Mouse (Mus musculus): Measurements from ENCODE around the gene Ubac2.

Gene Ubac2

GRCm38 (mm10) chr14:121926901-121927300 lies 48.5 kb downstream of the Ubac2 start:
- no peak for DNase-seq (ENCODE audit: low read depth)

GRCm38 (mm10) chr14:121927451-121927850 lies 49.0 kb downstream of the Ubac2 start:
- DNase-seq (ENCODE audit: low read depth) = no peak

GRCm38 (mm10) chr14:121928375-121929137 lies 50.1 kb downstream of the Ubac2 start:
- peak; percentile 88 for DNase-seq (ENCODE audit: low read depth)

GRCm38 (mm10) chr14:121929243-121929951 lies 51.0 kb downstream of the Ubac2 start:
- peak; percentile 72 for DNase-seq (ENCODE audit: low read depth)

GRCm38 (mm10) chr14:121930731-121931383 lies 52.4 kb downstream of the Ubac2 start:
- peak; percentile 45 for DNase-seq (ENCODE audit: low read depth)

- DNase-seq (ENCODE audit: low read depth) = no peak
These were observed 53.2 kb downstream of the Ubac2 start for GRCm38 (mm10) chr14:121931594-121931993.

- DNase-seq (ENCODE audit: low read depth) = no peak
These were observed 53.8 kb downstream of the Ubac2 start for GRCm38 (mm10) chr14:121932180-121932579.

- peak; percentile 26 for DNase-seq (ENCODE audit: low read depth)
These were observed 55.6 kb downstream of the Ubac2 start for GRCm38 (mm10) chr14:121933906-121934596.

- peak; percentile 70 for DNase-seq (ENCODE audit: low read depth)
These were observed 56.2 kb downstream of the Ubac2 start for GRCm38 (mm10) chr14:121934597-121934946.

GRCm38 (mm10) chr14:121936356-121936755 lies 57.9 kb downstream of the Ubac2 start:
- no peak for DNase-seq (ENCODE audit: low read depth)

GRCm38 (mm10) chr14:121936856-121937255 lies 58.4 kb downstream of the Ubac2 start:
- no peak for DNase-seq (ENCODE audit: low read depth)

GRCm38 (mm10) chr14:121937601-121938255 lies 59.3 kb downstream of the Ubac2 start:
- no peak for DNase-seq (ENCODE audit: low read depth)

- DNase-seq (ENCODE audit: low read depth) = no peak
These were observed 60.1 kb downstream of the Ubac2 start for GRCm38 (mm10) chr14:121938256-121939191.

- no peak for DNase-seq (ENCODE audit: low read depth)
These were observed 61.2 kb downstream of the Ubac2 start for GRCm38 (mm10) chr14:121939582-121939981.

GRCm38 (mm10) chr14:121946131-121946530 lies 67.7 kb downstream of the Ubac2 start:
- DNase-seq (ENCODE audit: low read depth) = no peak

GRCm38 (mm10) chr14:121946728-121947127 lies 68.3 kb downstream of the Ubac2 start:
- no peak for DNase-seq (ENCODE audit: low read depth)

GRCm38 (mm10) chr14:121947201-121947760 lies 68.9 kb downstream of the Ubac2 start:
- no peak for DNase-seq (ENCODE audit: low read depth)

GRCm38 (mm10) chr14:121947966-121948365 lies 69.5 kb downstream of the Ubac2 start:
- no peak for DNase-seq (ENCODE audit: low read depth)

- DNase-seq (ENCODE audit: low read depth) = no peak
These were observed 71.0 kb downstream of the Ubac2 start for GRCm38 (mm10) chr14:121949436-121949835.

- peak; percentile 29 for DNase-seq (ENCODE audit: low read depth)
These were observed 71.5 kb downstream of the Ubac2 start for GRCm38 (mm10) chr14:121949897-121950296.
